Mouse (Mus musculus): ENCODE results near the gene Rad51b. TPM values are rescaled to one million over a fixed set of nuclear protein-coding genes. Genes with fewer than 3 reads are reported as not detected.
A peak's percentile ranks its signal among the peaks of the same experiment; 100 is the strongest.

Gene Rad51b
- polyA plus RNA-seq, 1 experiment from 2014 or later = 3.3 TPM

GRCm38 (mm10) chr12:79356138-79356537 lies 59.1 kb downstream of the Rad51b start:
- Histone ChIP-seq H3K27me3 (no peaks in the 10 kb centered on the region), H3K9ac (no peak overlapping the region)
- no peak for ATAC-seq (replicated peaks; ENCODE audit: insufficient number of reproducible peaks, insufficient read depth, low FRiP score, low read depth)

GRCm38 (mm10) chr12:79357631-79358030 lies 60.5 kb downstream of the Rad51b start:
- no peak overlapping the region for H3K4me2 ChIP-seq
- 88% methylated on average over 5 of the region's 5 CpGs for WGBS
- H3K36me3 ChIP-seq = no peaks in the 10 kb centered on the region
- ATAC-seq (replicated peaks; ENCODE audit: insufficient number of reproducible peaks, insufficient read depth, low FRiP score, low read depth) = no peak
- H3K4me3 ChIP-seq = no peak overlapping the region
- no peaks in the 10 kb centered on the region for H3K27me3 ChIP-seq
- no peak overlapping the region for H3K27ac ChIP-seq
- peaks cover 18% of the 10 kb centered on the region for H3K4me1 ChIP-seq (replicated peaks)
- H3K9me3 ChIP-seq (replicated peaks) = no peaks in the 10 kb centered on the region
- no peak overlapping the region for H3K9ac ChIP-seq

More at GRCm38 (mm10) chr12:79356138-79356537, 59.1 kb downstream of the Rad51b start:
- no peak overlapping the region for H3K4me2 ChIP-seq
- no peaks in the 10 kb centered on the region for H3K9me3 ChIP-seq (replicated peaks)
- H3K4me3 ChIP-seq = no peak overlapping the region
- H3K4me1 ChIP-seq (replicated peaks) = peaks cover 29% of the 10 kb centered on the region
- no peaks in the 10 kb centered on the region for H3K36me3 ChIP-seq
- H3K27ac ChIP-seq = no peak overlapping the region
- WGBS = 71% methylated on average over 4 of the region's 4 CpGs

GRCm38 (mm10) chr12:79358613-79359218 lies 61.6 kb downstream of the Rad51b start:
- H3K4me2 ChIP-seq = no peak overlapping the region
- no peaks in the 10 kb centered on the region for H3K9me3 ChIP-seq (replicated peaks)
- H3K4me1 ChIP-seq (replicated peaks) = peaks cover 7% of the 10 kb centered on the region
- WGBS = 12% methylated on average over 10 of the region's 10 CpGs
- H3K36me3 ChIP-seq = no peaks in the 10 kb centered on the region
- no peaks in the 10 kb centered on the region for H3K27me3 ChIP-seq
- H3K4me3 ChIP-seq = no peak overlapping the region
- no peak overlapping the region for H3K9ac ChIP-seq
- H3K27ac ChIP-seq = no peak overlapping the region
- peak; percentile 62; the same call in 1 of the 2 replicates for ATAC-seq (replicated peaks; ENCODE audit: insufficient number of reproducible peaks, insufficient read depth, low FRiP score, low read depth)

GRCm38 (mm10) chr12:79359404-79359803 lies 62.3 kb downstream of the Rad51b start:
- ATAC-seq (replicated peaks; ENCODE audit: insufficient number of reproducible peaks, insufficient read depth, low FRiP score, low read depth) = no peak
- H3K36me3 ChIP-seq = no peaks in the 10 kb centered on the region
- 99% methylated on average over 2 of the region's 2 CpGs for WGBS

GRCm38 (mm10) chr12:79362219-79362618 lies 65.1 kb downstream of the Rad51b start:
- H3K4me1 ChIP-seq (replicated peaks) = 0 out of 2 replicates have a peak, but pooled peaks cover 3% of the 10 kb centered on the region
- no peak overlapping the region for H3K9ac ChIP-seq
- WGBS = 61% methylated on average over 1 of the region's 1 CpGs
- no peak for ATAC-seq (replicated peaks; ENCODE audit: insufficient number of reproducible peaks, insufficient read depth, low FRiP score, low read depth)
- H3K9me3 ChIP-seq (replicated peaks) = 0 out of 2 replicates have a peak, but pooled peaks cover 3% of the 10 kb centered on the region
- H3K27ac ChIP-seq = no peak overlapping the region
- no peak overlapping the region for H3K4me3 ChIP-seq
- H3K36me3 ChIP-seq = no peaks in the 10 kb centered on the region
- no peak overlapping the region for H3K4me2 ChIP-seq
- no peaks in the 10 kb centered on the region for H3K27me3 ChIP-seq

More at GRCm38 (mm10) chr12:79359404-79359803, 62.3 kb downstream of the Rad51b start:
- no peak overlapping the region for H3K4me3 ChIP-seq
- H3K9me3 ChIP-seq (replicated peaks) = no peaks in the 10 kb centered on the region
- H3K27me3 ChIP-seq = no peaks in the 10 kb centered on the region
- H3K4me1 ChIP-seq (replicated peaks) = peaks cover 3% of the 10 kb centered on the region; the same call in 1 of the 2 replicates
- H3K9ac ChIP-seq = no peak overlapping the region
- no peak overlapping the region for H3K27ac ChIP-seq
- H3K4me2 ChIP-seq = no peak overlapping the region

GRCm38 (mm10) chr12:79364284-79364683 lies 67.2 kb downstream of the Rad51b start:
- no peaks in the 10 kb centered on the region for H3K36me3 ChIP-seq
- H3K4me3 ChIP-seq = no peak overlapping the region
- ATAC-seq (replicated peaks; ENCODE audit: insufficient number of reproducible peaks, insufficient read depth, low FRiP score, low read depth) = no peak
- H3K4me2 ChIP-seq = no peak overlapping the region
- 68% methylated on average over 2 of the region's 2 CpGs for WGBS
- H3K4me1 ChIP-seq (replicated peaks) = peaks cover 11% of the 10 kb centered on the region
- H3K27me3 ChIP-seq = no peaks in the 10 kb centered on the region
- no peak overlapping the region for H3K9ac ChIP-seq
- no peak overlapping the region for H3K27ac ChIP-seq
- H3K9me3 ChIP-seq (replicated peaks) = 0 out of 2 replicates have a peak, but pooled peaks cover 3% of the 10 kb centered on the region

- Histone ChIP-seq H3K4me1 (replicated peaks) (peaks cover 18% of the 10 kb centered on the region), H3K4me2 (no peak overlapping the region), H3K27me3 (no peaks in the 10 kb centered on the region), H3K9me3 (replicated peaks) (0 out of 2 replicates have a peak, but pooled peaks cover 3% of the 10 kb centered on the region), H3K36me3 (no peaks in the 10 kb centered on the region), H3K27ac (peak overlapping the region; percentile 53; the same call in 1 of the 2 replicates), H3K9ac (no peak overlapping the region), H3K4me3 (no peak overlapping the region)
- ATAC-seq (replicated peaks; ENCODE audit: insufficient number of reproducible peaks, insufficient read depth, low FRiP score, low read depth) = peak; percentile 53; the same call in 1 of the 2 replicates
- WGBS = 44% methylated on average over 3 of the region's 3 CpGs
Observed at GRCm38 (mm10) chr12:79368818-79369217, 71.7 kb downstream of the Rad51b start.

GRCm38 (mm10) chr12:79369512-79370165 lies 72.6 kb downstream of the Rad51b start:
- Histone ChIP-seq H3K4me3 (no peak overlapping the region), H3K27me3 (no peaks in the 10 kb centered on the region), H3K4me1 (replicated peaks) (peaks cover 17% of the 10 kb centered on the region), H3K9me3 (replicated peaks) (0 out of 2 replicates have a peak, but pooled peaks cover 3% of the 10 kb centered on the region), H3K27ac (peak overlapping the region; percentile 53), H3K9ac (no peak overlapping the region), H3K4me2 (no peak overlapping the region), H3K36me3 (no peaks in the 10 kb centered on the region)
- ATAC-seq (replicated peaks; ENCODE audit: insufficient number of reproducible peaks, insufficient read depth, low FRiP score, low read depth) = no peak
- WGBS = 73% methylated on average over 7 of the region's 7 CpGs

GRCm38 (mm10) chr12:79372697-79373096 lies 75.6 kb downstream of the Rad51b start:
- Histone ChIP-seq H3K27ac (no peak overlapping the region), H3K4me2 (no peak overlapping the region), H3K27me3 (no peaks in the 10 kb centered on the region), H3K36me3 (no peaks in the 10 kb centered on the region), H3K4me3 (no peak overlapping the region), H3K9me3 (replicated peaks) (no peaks in the 10 kb centered on the region), H3K4me1 (replicated peaks) (peaks cover 15% of the 10 kb centered on the region), H3K9ac (no peak overlapping the region)
- WGBS = 68% methylated on average over 5 of the region's 5 CpGs
- no peak for ATAC-seq (replicated peaks; ENCODE audit: insufficient number of reproducible peaks, insufficient read depth, low FRiP score, low read depth)

- H3K9ac ChIP-seq = no peak overlapping the region
- WGBS = 65% methylated on average over 1 of the region's 1 CpGs
- ATAC-seq (replicated peaks; ENCODE audit: insufficient number of reproducible peaks, insufficient read depth, low FRiP score, low read depth) = no peak
- H3K4me3 ChIP-seq = no peak overlapping the region
- no peak overlapping the region for H3K27ac ChIP-seq
- H3K27me3 ChIP-seq = no peaks in the 10 kb centered on the region
- H3K4me2 ChIP-seq = no peak overlapping the region
- peaks cover 8% of the 10 kb centered on the region for H3K4me1 ChIP-seq (replicated peaks)
- no peaks in the 10 kb centered on the region for H3K9me3 ChIP-seq (replicated peaks)
- no peaks in the 10 kb centered on the region for H3K36me3 ChIP-seq
Observed at GRCm38 (mm10) chr12:79377378-79377777, 80.3 kb downstream of the Rad51b start.

GRCm38 (mm10) chr12:79377861-79378260 lies 80.8 kb downstream of the Rad51b start:
- no peak for ATAC-seq (replicated peaks; ENCODE audit: insufficient number of reproducible peaks, insufficient read depth, low FRiP score, low read depth)

More at GRCm38 (mm10) chr12:79377861-79378260, 80.8 kb downstream of the Rad51b start:
- Histone ChIP-seq H3K4me3 (no peak overlapping the region), H3K36me3 (no peaks in the 10 kb centered on the region), H3K4me2 (no peak overlapping the region), H3K27me3 (no peaks in the 10 kb centered on the region), H3K27ac (peak overlapping the region; percentile 47; the same call in 1 of the 2 replicates), H3K4me1 (replicated peaks) (peaks cover 9% of the 10 kb centered on the region), H3K9me3 (replicated peaks) (no peaks in the 10 kb centered on the region), H3K9ac (no peak overlapping the region)
- WGBS = 16% methylated on average over 4 of the region's 4 CpGs

Data from heart, embryonic 15.5 days (tissue).